Mouse (Mus musculus): ENCODE measurements around the gene Slc2a9.

DNA sequence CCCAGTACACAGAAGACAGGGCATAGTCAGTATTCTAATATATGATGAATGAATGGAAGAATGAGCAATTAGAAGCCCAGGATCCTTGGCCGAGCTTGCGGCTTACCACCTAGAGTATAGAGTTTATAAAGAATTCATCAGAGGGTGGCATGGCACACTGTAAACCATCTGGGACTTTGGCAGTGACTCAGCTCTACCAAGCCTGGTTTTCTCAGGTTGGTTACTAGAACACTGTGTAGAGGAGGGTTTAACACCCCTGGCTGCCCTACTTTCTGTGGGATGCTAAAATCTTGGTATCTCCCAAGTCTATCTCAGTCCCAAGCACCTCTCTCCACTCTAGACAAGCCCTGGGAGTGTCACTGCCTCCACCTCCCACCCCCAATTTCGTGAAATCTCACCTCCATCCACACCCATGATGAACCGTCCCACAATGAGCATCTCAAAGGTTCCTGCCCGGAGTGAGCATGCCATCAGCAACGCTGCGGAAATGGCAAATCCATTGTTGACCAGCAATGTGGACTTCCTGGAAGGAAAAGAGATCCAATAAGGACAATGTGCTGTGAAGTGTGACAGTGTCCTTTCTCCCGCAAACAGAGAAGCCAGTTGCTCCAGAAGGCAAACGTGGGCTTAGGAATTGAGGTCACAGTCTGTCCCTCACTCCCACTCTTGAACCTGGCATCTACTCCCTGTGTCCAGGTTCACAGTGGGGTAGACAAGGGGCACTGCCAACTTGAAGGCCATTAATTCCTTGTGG is 62.5 kb downstream of the Slc2a9 start:
- no peak for TF ChIP-seq POLR2A (IDR thresholded peaks at IDR 0.05; ENCODE audit: low read depth, low read length)
- TF ChIP-seq CTCF (IDR thresholded peaks at IDR 0.05; ENCODE audit: extremely low read depth, insufficient read depth, insufficient read length, insufficient replicate concordance), result no peak

Measured in spleen, adult 2 months (tissue).